Mouse (Mus musculus) lung, adult 2 months (tissue): ENCODE data around the gene Hnrnpa2b1. TPM values are rescaled to one million over a fixed set of nuclear protein-coding genes. Genes with fewer than 3 reads are reported as not detected.

ENCODE experiments used
- DNase-seq: peaks from one replicate; pipeline ENCODE4 v3.0.0; 2022
- H3K4me1 ChIP-seq: fragments of 200-500 bp; 2 replicates; pipeline ENCODE4 v1.6.1; 2011; ENCODE audit warnings: low read length; ENCODE audit not compliant: control insufficient read depth, insufficient read depth
- H3K4me3 ChIP-seq: fragments of 200-500 bp; replicated peaks from 2 replicates; pipeline ENCODE3; 2011; ENCODE audit warnings: low read depth, mild to moderate bottlenecking, control low read depth, low read length; ENCODE audit errors: extremely low read depth
- CTCF ChIP-seq: fragments of 200-500 bp; IDR thresholded peaks from 2 replicates; pipeline ENCODE4 v1.5.1; 2011; ENCODE audit warnings: mild to moderate bottlenecking, low read length, control low read depth; ENCODE audit not compliant: insufficient read depth
- POLR2A ChIP-seq: fragments of 200-500 bp; IDR thresholded peaks from 2 replicates; pipeline ENCODE4 v1.6.1; 2011; ENCODE audit warnings: low read depth, mild to moderate bottlenecking, control low read depth, low read length, borderline replicate concordance; ENCODE audit errors: extremely low read depth
- WGBS: fragments of 180-500 bp; shearing (Covaris S2); methylation state at CpG from one replicate; pipeline ENCODE4 v1.1.7; 2018; 5-methylcytosine and 5-hydroxymethylcytosine counted together
- polyA plus RNA-seq: library from polyadenylated mRNA; depleted of rRNA; stranded (reverse); fragments of >200 nt; gene quantifications from 2 replicates; pipeline ENCODE4 v1.2.3, GENCODE M21; 2012

The Hnrnpa2b1 gene
- polyA plus RNA-seq, 1 experiment: 73.2 TPM

GRCm38 (mm10) chr6:51468891-51469561 is 668 bp downstream of the Hnrnpa2b1 start:
- DNase-seq: peak; percentile 85
- Histone ChIP-seq H3K4me3 (peak overlapping the region; percentile 98), H3K4me1 (peaks cover 11% of the 10 kb centered on the region)
- whole genome bisulfite sequencing: under 1% methylated on average over 63 of the region's 63 CpGs
- no peak for TF ChIP-seq CTCF
- peak; percentile 83; the same call in 1 of the 2 replicates for TF ChIP-seq POLR2A

GRCm38 (mm10) chr6:51467649-51468048 is 2.0 kb downstream of the Hnrnpa2b1 start:
- Histone ChIP-seq H3K4me1 (peaks cover 11% of the 10 kb centered on the region), H3K4me3 (peak overlapping the region; percentile 98)
- under 1% methylated on average over 2 of the region's 2 CpGs for WGBS
- no peak for TF ChIP-seq POLR2A
- no peak for DNase-seq

GRCm38 (mm10) chr6:51460363-51460762 is 9.3 kb downstream of the Hnrnpa2b1 start:
- no peak for TF ChIP-seq CTCF
- TF ChIP-seq POLR2A: no peak
- Histone ChIP-seq H3K4me3 (no peak overlapping the region), H3K4me1 (no peaks in the 10 kb centered on the region; the same call in none of the 2 replicates)
- WGBS: 68% methylated on average over 3 of the region's 3 CpGs
- no peak for DNase-seq

GRCm38 (mm10) chr6:51460021-51460360 is 9.7 kb downstream of the Hnrnpa2b1 start:
- no peak for DNase-seq
- no peak overlapping the region for H3K4me3 ChIP-seq
- no peaks in the 10 kb centered on the region; the same call in none of the 2 replicates for H3K4me1 ChIP-seq
- TF ChIP-seq POLR2A (no peak), CTCF (no peak)
- WGBS: 77% methylated on average over 4 of the region's 4 CpGs

- Histone ChIP-seq H3K4me1 (no peaks in the 10 kb centered on the region; the same call in none of the 2 replicates), H3K4me3 (no peak overlapping the region)
- TF ChIP-seq POLR2A (no peak; the same call in 1 of the 2 replicates), CTCF (no peak)
- 55% methylated on average over 5 of the region's 5 CpGs for WGBS
- no peak for DNase-seq
Observed at GRCm38 (mm10) chr6:51459313-51460020, 10.2 kb downstream of the Hnrnpa2b1 start.

GRCm38 (mm10) chr6:51458925-51459312 is 10.8 kb downstream of the Hnrnpa2b1 start:
- Histone ChIP-seq H3K4me1 (no peaks in the 10 kb centered on the region; the same call in 1 of the 2 replicates), H3K4me3 (no peak overlapping the region)
- DNase-seq: no peak
- TF ChIP-seq CTCF (no peak), POLR2A (no peak; the same call in 1 of the 2 replicates)
- 61% methylated on average over 2 of the region's 2 CpGs for WGBS

GRCm38 (mm10) chr6:51457770-51458387 is 11.8 kb downstream of the Hnrnpa2b1 start:
- Histone ChIP-seq H3K4me3 (no peak overlapping the region), H3K4me1 (no peaks in the 10 kb centered on the region)
- 74% methylated on average over 8 of the region's 8 CpGs for WGBS
- DNase-seq: no peak
- TF ChIP-seq CTCF: no peak
- TF ChIP-seq POLR2A: no peak

GRCm38 (mm10) chr6:51457283-51457682 is 12.4 kb downstream of the Hnrnpa2b1 start:
- Histone ChIP-seq H3K4me3 (no peak overlapping the region), H3K4me1 (no peaks in the 10 kb centered on the region)
- DNase-seq: no peak
- 75% methylated on average over 3 of the region's 3 CpGs for WGBS
- TF ChIP-seq CTCF (no peak), POLR2A (no peak)

- TF ChIP-seq CTCF: no peak
- no peak for TF ChIP-seq POLR2A
- Histone ChIP-seq H3K4me1 (no peaks in the 10 kb centered on the region), H3K4me3 (no peak overlapping the region)
- DNase-seq: no peak
- 56% methylated on average over 1 of the region's 1 CpGs for WGBS
Observed at GRCm38 (mm10) chr6:51456198-51456597, 13.5 kb downstream of the Hnrnpa2b1 start.

GRCm38 (mm10) chr6:51454949-51455348 is 14.7 kb downstream of the Hnrnpa2b1 start:
- Histone ChIP-seq H3K4me3 (no peak overlapping the region), H3K4me1 (no peaks in the 10 kb centered on the region)
- TF ChIP-seq CTCF (no peak), POLR2A (no peak)
- WGBS: 21% methylated on average over 3 of the region's 3 CpGs
- DNase-seq: no peak
